Mouse (Mus musculus) layer of hippocampus, postnatal 25 days (tissue): Measurements from ENCODE around the gene Atxn1l. TPM values are rescaled to one million over a fixed set of nuclear protein-coding genes. Genes with fewer than 3 reads are reported as not detected.

Experiments used
- total RNA-seq, 2 experiments: library from RNA; stranded (reverse); gene quantifications; 2 replicates each; pipeline ENCODE4 v1.2.3; 2021

The Atxn1l gene
- total RNA-seq, 2 experiments from 2014 or later = 38.7 to 45.0 TPM

Other genes starting within 250 kb of the Atxn1l start
- gene Pmfbp1, start 243.7 kb downstream of the Atxn1l start, total RNA-seq = under 1 TPM; 0.10 to 0.14 TPM
- gene Dhx38, start 171.9 kb downstream of the Atxn1l start, total RNA-seq = 10 to 100 TPM; 24.9 to 26.9 TPM
- gene Txnl4b, start 171.8 kb downstream of the Atxn1l start, total RNA-seq = 10 to 100 TPM; 14.9 to 16.2 TPM
- not detected for gene Hp, start 158.6 kb downstream of the Atxn1l start, total RNA-seq
- 10 to 100 TPM; 22.5 to 25.1 TPM for gene Dhodh, start 129.1 kb downstream of the Atxn1l start, total RNA-seq
- gene Pkd1l3, start 123.2 kb downstream of the Atxn1l start, total RNA-seq = 1 to 10 TPM; 1.9 to 2.3 TPM
- 10 to 100 TPM; 84.7 to 86.4 TPM for gene Ist1, start 44.5 kb downstream of the Atxn1l start, total RNA-seq
- 10 to 100 TPM; 45.3 to 47.3 TPM for gene Zfp821, start 32.2 kb downstream of the Atxn1l start, total RNA-seq
- 10 to 100 TPM; 83.0 to 92.1 TPM for gene Ap1g1, start 40.8 kb upstream of the Atxn1l start, total RNA-seq
- gene Phlpp2, start 130.8 kb upstream of the Atxn1l start, total RNA-seq = 10 to 100 TPM; 22.8 to 23.3 TPM
- not detected for gene Marveld3, start 224.5 kb upstream of the Atxn1l start, total RNA-seq